Mouse (Mus musculus): Measurements from ENCODE around the gene Mysm1. TPM values are rescaled to one million over a fixed set of nuclear protein-coding genes. Genes with fewer than 3 reads are reported as not detected.

The Mysm1 gene
- total RNA-seq (2021), result 1 to 10 TPM; 8.2 to 9.8 TPM
- long read RNA-seq, experiment 1, partial matches to known transcripts, result 0 of 2 reads
- long read RNA-seq, experiment 1, other reads (novel, unspliced or antisense), result 2 of 2 reads
- long read RNA-seq, experiment 2, partial matches to known transcripts, result 0 of 2 reads
- long read RNA-seq, experiment 2, other reads (novel, unspliced or antisense), result 2 of 2 reads

GRCm38 (mm10) chr4:94978590-94979499 lies at the start of gene Mysm1:
Gene Mysm1 (minus strand): TSS chr4:94979100.
- peak; percentile 95 for DNase-seq
- Histone ChIP-seq H3K27ac (peak within 1 kb of the TSS; percentile 94), H3K4me3 (peak within 1 kb of the TSS; percentile 95)
- intact Hi-C loops (cut with DNase I), result no loop called here
- TF ChIP-seq CTCF (IDR thresholded peaks at IDR 0.05), result no peak

GRCm38 (mm10) chr4:95025847-95026600 lies 47.1 kb upstream of the Mysm1 start:
- H3K27ac ChIP-seq, result no peak overlapping the region
- no peak overlapping the region for H3K4me3 ChIP-seq
- TF ChIP-seq CTCF (IDR thresholded peaks at IDR 0.05), result no peak
- DNase-seq, result no peak
- intact Hi-C loops (cut with DNase I), result no loop called here

- Histone ChIP-seq H3K27ac (no peak overlapping the region), H3K4me3 (no peak overlapping the region)
- intact Hi-C loops (cut with DNase I), result no loop called here
- no peak for DNase-seq
- TF ChIP-seq CTCF (IDR thresholded peaks at IDR 0.05), result no peak
These were observed 44.6 kb upstream of the Mysm1 start for GRCm38 (mm10) chr4:95023350-95023953.

- TF ChIP-seq CTCF (IDR thresholded peaks at IDR 0.05), result no peak
- intact Hi-C loops (cut with DNase I), result no loop called here
- no peak for DNase-seq
- Histone ChIP-seq H3K27ac (no peak overlapping the region), H3K4me3 (no peak overlapping the region)
These were observed 43.0 kb upstream of the Mysm1 start for GRCm38 (mm10) chr4:95021649-95022637.

- Histone ChIP-seq H3K27ac (no peak overlapping the region), H3K4me3 (no peak overlapping the region)
- TF ChIP-seq CTCF (IDR thresholded peaks at IDR 0.05), result no peak
- DNase-seq, result no peak
- intact Hi-C loops (cut with DNase I), result no loop called here
These were observed 41.3 kb upstream of the Mysm1 start for GRCm38 (mm10) chr4:95020201-95020600.

GRCm38 (mm10) chr4:95018221-95018620 lies 39.3 kb upstream of the Mysm1 start:
- H3K27ac ChIP-seq, result no peak overlapping the region
- no peak overlapping the region for H3K4me3 ChIP-seq
- intact Hi-C loops (cut with DNase I), result no loop called here
- no peak for TF ChIP-seq CTCF (IDR thresholded peaks at IDR 0.05)
- no peak for DNase-seq

- no peak overlapping the region for H3K27ac ChIP-seq
- intact Hi-C loops (cut with DNase I), result loop anchor here (5.0 kb wide), 1 partner anchor 710 kb away; no protein-coding TSS in a partner anchor
These were observed 33.8 kb upstream of the Mysm1 start for GRCm38 (mm10) chr4:95012706-95013105.

GRCm38 (mm10) chr4:95012256-95012655 lies 33.4 kb upstream of the Mysm1 start:
- intact Hi-C loops (cut with DNase I), result loop anchor here (5.0 kb wide), 1 partner anchor 710 kb away; no protein-coding TSS in a partner anchor
- no peak for DNase-seq
- Histone ChIP-seq H3K4me3 (no peak overlapping the region), H3K27ac (no peak overlapping the region)
- no peak for TF ChIP-seq CTCF (IDR thresholded peaks at IDR 0.05)

More at GRCm38 (mm10) chr4:95012706-95013105, 33.8 kb upstream of the Mysm1 start:
- DNase-seq, result no peak
- TF ChIP-seq CTCF (IDR thresholded peaks at IDR 0.05), result no peak
- no peak overlapping the region for H3K4me3 ChIP-seq

GRCm38 (mm10) chr4:95008175-95009057 lies 29.5 kb upstream of the Mysm1 start:
- intact Hi-C loops (cut with DNase I), result loop anchor here (1.0 to 5.0 kb wide), 4 partner anchors 40 to 917 kb away; no protein-coding TSS in a partner anchor
- H3K27ac ChIP-seq, result peak overlapping the region; percentile 63; the same call in 1 of the 2 replicates
- TF ChIP-seq CTCF (IDR thresholded peaks at IDR 0.05), result peak; percentile 99
- H3K4me3 ChIP-seq, result peak overlapping the region; percentile 49
- DNase-seq, result peak; percentile 76

GRCm38 (mm10) chr4:95007759-95008158 lies 28.9 kb upstream of the Mysm1 start:
- H3K4me3 ChIP-seq, result peak overlapping the region; percentile 49
- no peak for TF ChIP-seq CTCF (IDR thresholded peaks at IDR 0.05)
- no peak for DNase-seq

More at GRCm38 (mm10) chr4:95007759-95008158, 28.9 kb upstream of the Mysm1 start:
- intact Hi-C loops (cut with DNase I), result loop anchor here (1.0 to 5.0 kb wide), 3 partner anchors 285 to 918 kb away; no protein-coding TSS in a partner anchor
- H3K27ac ChIP-seq, result peak overlapping the region; percentile 63; the same call in 1 of the 2 replicates

Data from gastrocnemius, adult 2 months (tissue).